ENCODE assay signal across 8 mouse cellular contexts in the genomic region with DNA sequence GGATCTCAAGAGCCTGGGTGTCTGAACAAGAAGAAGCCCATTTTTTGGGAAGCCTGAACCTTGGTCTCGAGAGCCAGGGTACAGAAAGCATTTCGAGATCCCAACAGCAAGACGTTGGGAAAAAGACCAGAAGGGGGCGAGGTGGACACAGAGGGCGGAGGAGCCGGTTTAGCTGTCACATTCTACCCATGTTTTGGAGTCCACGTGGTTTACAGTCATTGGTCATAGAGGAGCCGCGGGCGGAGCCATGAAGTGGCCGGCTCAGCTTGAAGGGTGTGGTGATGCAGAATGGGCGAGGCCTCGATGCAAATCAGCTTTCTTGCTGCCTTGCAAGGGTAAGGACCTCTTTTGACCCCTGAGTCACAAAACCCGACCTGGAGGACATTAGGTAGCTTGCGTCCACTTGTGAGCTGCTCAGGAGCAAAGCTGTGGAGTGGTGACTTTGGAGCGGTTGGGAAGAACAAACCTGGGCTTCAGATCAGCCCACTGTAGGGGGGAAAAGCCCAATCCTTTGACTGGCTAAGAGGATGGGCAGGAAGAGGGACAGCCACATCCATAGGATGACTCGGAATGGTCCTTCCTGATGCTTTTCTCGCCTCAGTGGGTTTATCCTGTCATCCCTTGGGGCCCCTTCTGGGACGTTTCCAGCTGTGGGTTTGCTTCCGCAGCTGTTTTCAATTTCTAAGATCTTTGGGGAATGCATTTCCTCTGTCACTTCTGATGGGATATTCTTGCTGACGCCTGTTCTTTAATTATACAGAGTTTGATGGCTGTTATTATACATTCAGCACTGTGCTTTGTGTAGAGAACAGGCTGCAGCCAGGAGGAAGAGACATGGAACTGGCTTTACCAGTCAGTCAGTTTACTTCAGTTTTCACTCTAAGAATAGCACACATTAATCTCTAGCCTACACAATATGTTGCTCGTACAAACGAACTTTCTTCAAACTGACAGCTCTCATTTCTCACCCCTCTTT. TPM values are rescaled to one million over a fixed set of nuclear protein-coding genes. Genes with fewer than 3 reads are reported as not detected.
DNase-seq lines count a peak whose midpoint lies in the region; ATAC-seq and TF ChIP-seq lines count a peak whose summit lies in the region.

No protein-coding gene starts in this region.

- 0 out of 2 replicates have a peak, but pooled peaks cover 9% of the 10 kb centered on the region for H3K4me1 ChIP-seq in embryonic facial prominence, embryonic 12.5 days
- H3K4me1 ChIP-seq in heart, embryonic 14.5 days (ENCODE audit: control insufficient read depth in 2 of 2, insufficient read depth in 2 of 2, low read length in 2 of 2), result peaks cover 7 to 8% of the 10 kb centered on the region in 2 experiments
- H3K4me1 ChIP-seq in kidney, postnatal 0 days (replicated peaks; ENCODE audit: insufficient read depth, low read length), result no peaks in the 10 kb centered on the region

- peak; percentile 69 for DNase-seq in 3T3-L1 (ENCODE audit: low read depth, low spot score)
- peak; percentile 66 for DNase-seq in Muller cell, postnatal 12 days (ENCODE audit: inconsistent ontology term)
- peak; percentile 89 for DNase-seq in kidney, postnatal 0 days (ENCODE audit: low spot score)
- DNase-seq in lung, postnatal 10 days, result peak; percentile 84
- peak; percentile 29 for DNase-seq in ovary, postnatal 14 days (ENCODE audit: low spot score)
- no peak for DNase-seq in adipocyte (ENCODE audit: low spot score)

- H3K27ac ChIP-seq in embryonic facial prominence, embryonic 12.5 days, result no peak overlapping the region
- no peak overlapping the region for H3K27ac ChIP-seq in heart, embryonic 14.5 days (replicated peaks in 1 of 2; ENCODE audit: control insufficient read depth in 1 of 2, insufficient read depth in 1 of 2, low read depth in 2 of 2, low read length in 2 of 2)
- H3K27ac ChIP-seq in kidney, postnatal 0 days, result no peak overlapping the region

- peak; percentile 62 for TF ChIP-seq CTCF in kidney, postnatal 0 days (IDR thresholded peaks at IDR 0.05; ENCODE audit: low read depth)

- ATAC-seq in embryonic facial prominence, embryonic 12.5 days (ENCODE audit: insufficient number of reproducible peaks, insufficient read depth, low FRiP score, low TSS enrichment), result peak; percentile 73; the same call in 1 of the 2 replicates
- 0 out of 2 replicates have a peak, but pooled peaks have one; percentile 59 for ATAC-seq in heart, embryonic 14.5 days (ENCODE audit: insufficient number of reproducible peaks, insufficient read depth, low FRiP score, low read depth)
- peak; percentile 94 for ATAC-seq in kidney, postnatal 0 days (replicated peaks; ENCODE audit: low FRiP score, low read depth)

- 0 out of 2 replicates have a peak, but pooled peaks cover 3% of the 10 kb centered on the region for H3K27me3 ChIP-seq in embryonic facial prominence, embryonic 12.5 days
- no peaks in the 10 kb centered on the region for H3K27me3 ChIP-seq in heart, embryonic 14.5 days (ENCODE audit: control insufficient read depth, insufficient read depth, low read length)
- no peaks in the 10 kb centered on the region for H3K27me3 ChIP-seq in kidney, postnatal 0 days (ENCODE audit: insufficient read depth, low read length)

- H3K9ac ChIP-seq in embryonic facial prominence, embryonic 12.5 days, result no peak overlapping the region
- H3K9ac ChIP-seq in heart, embryonic 14.5 days (ENCODE audit: low read length), result no peak overlapping the region
- no peak overlapping the region for H3K9ac ChIP-seq in kidney, postnatal 0 days (ENCODE audit: low read depth, low read length)

- H3K9me3 ChIP-seq in embryonic facial prominence, embryonic 12.5 days, result no peaks in the 10 kb centered on the region
- no peaks in the 10 kb centered on the region for H3K9me3 ChIP-seq in heart, embryonic 14.5 days (ENCODE audit: control insufficient read depth, low read length)
- no peaks in the 10 kb centered on the region for H3K9me3 ChIP-seq in kidney, postnatal 0 days (replicated peaks; ENCODE audit: low read length)

- H3K4me2 ChIP-seq in embryonic facial prominence, embryonic 12.5 days (replicated peaks), result peak overlapping the region; percentile 46
- peak overlapping the region; percentile 48 for H3K4me2 ChIP-seq in heart, embryonic 14.5 days (ENCODE audit: low read length)
- H3K4me2 ChIP-seq in kidney, postnatal 0 days (ENCODE audit: low read length), result peak overlapping the region; percentile 28; the same call in 1 of the 2 replicates

- no peak overlapping the region for H3K4me3 ChIP-seq in embryonic facial prominence, embryonic 12.5 days
- H3K4me3 ChIP-seq in heart, embryonic 14.5 days (ENCODE audit: control insufficient read depth in 1 of 2, insufficient read depth in 1 of 2, low read depth in 1 of 2, low read length in 2 of 2), result peak overlapping the region in 1 of 2 experiments; percentile 5; a peak in 2 of 4 replicates
- no peak overlapping the region for H3K4me3 ChIP-seq in kidney, postnatal 0 days (replicated peaks; ENCODE audit: low read depth, low read length)

- WGBS in embryonic facial prominence, embryonic 12.5 days, result 9% methylated on average over 23 of the region's 23 CpGs
- WGBS in heart, embryonic 14.5 days, result 8% methylated on average over 23 of the region's 23 CpGs
- 4% methylated on average over 23 of the region's 23 CpGs for WGBS in kidney, postnatal 0 days

- no peaks in the 10 kb centered on the region for H3K36me3 ChIP-seq in embryonic facial prominence, embryonic 12.5 days
- no peaks in the 10 kb centered on the region for H3K36me3 ChIP-seq in heart, embryonic 14.5 days (ENCODE audit: control insufficient read depth, insufficient read depth, low read length)
- H3K36me3 ChIP-seq in kidney, postnatal 0 days (ENCODE audit: insufficient read depth, low read length), result no peaks in the 10 kb centered on the region

RNA-seq across cellular contexts. Expression of a gene that starts 22.1 kb away (rescaled TPM):
- 4.1 and 4.6 TPM in 2 replicates for polyA plus RNA-seq in embryonic facial prominence, embryonic 12.5 days (2016; fragmentation: Nextera tagmentation; extraction: Ambion mirVana)
- 0.28 and 0.38 TPM in 2 replicates for polyA plus RNA-seq in heart, embryonic 14.5 days (2014; fragmentation: Nextera tagmentation; extraction: Ambion mirVana)
- 1.6 and 1.9 TPM in 2 replicates for polyA plus RNA-seq in kidney, postnatal 0 days (2015; fragmentation: Nextera tagmentation; extraction: Ambion mirVana)

RNA-seq across cellular contexts. Expression of a gene that starts 23.4 kb away (rescaled TPM):
- polyA plus RNA-seq in embryonic facial prominence, embryonic 12.5 days (2016; fragmentation: Nextera tagmentation; extraction: Ambion mirVana), result 8.1 and 8.3 TPM in 2 replicates
- polyA plus RNA-seq in heart, embryonic 14.5 days (2014; fragmentation: Nextera tagmentation; extraction: Ambion mirVana), result 6.9 and 7.7 TPM in 2 replicates
- 6.1 and 6.9 TPM in 2 replicates for polyA plus RNA-seq in kidney, postnatal 0 days (2015; fragmentation: Nextera tagmentation; extraction: Ambion mirVana)
